Mouse (Mus musculus) neutrophil, adult 5-6 weeks (primary cell): ENCODE data around the gene Paqr7. TPM values are rescaled to one million over a fixed set of nuclear protein-coding genes. Genes with fewer than 3 reads are reported as not detected.

Experiments
- ATAC-seq: fragments of 151-379, 151-347 bp; 2 replicates; pipeline ENCODE4 v1.8.0; 2017; ENCODE audit warnings: mild to moderate bottlenecking, moderate TSS enrichment; ENCODE audit not compliant: insufficient number of reproducible peaks, poor library complexity, low FRiP score, severe bottlenecking; ENCODE audit errors: extremely low read depth
- total RNA-seq: library from RNA; stranded (forward); fragments of 200-1000 nt; gene quantifications from 2 replicates; pipeline ENCODE4 v1.2.3, GENCODE M21; 2017

The Paqr7 gene
- total RNA-seq, 1 experiment from 2014 or later, result 3.5 TPM

DNA sequence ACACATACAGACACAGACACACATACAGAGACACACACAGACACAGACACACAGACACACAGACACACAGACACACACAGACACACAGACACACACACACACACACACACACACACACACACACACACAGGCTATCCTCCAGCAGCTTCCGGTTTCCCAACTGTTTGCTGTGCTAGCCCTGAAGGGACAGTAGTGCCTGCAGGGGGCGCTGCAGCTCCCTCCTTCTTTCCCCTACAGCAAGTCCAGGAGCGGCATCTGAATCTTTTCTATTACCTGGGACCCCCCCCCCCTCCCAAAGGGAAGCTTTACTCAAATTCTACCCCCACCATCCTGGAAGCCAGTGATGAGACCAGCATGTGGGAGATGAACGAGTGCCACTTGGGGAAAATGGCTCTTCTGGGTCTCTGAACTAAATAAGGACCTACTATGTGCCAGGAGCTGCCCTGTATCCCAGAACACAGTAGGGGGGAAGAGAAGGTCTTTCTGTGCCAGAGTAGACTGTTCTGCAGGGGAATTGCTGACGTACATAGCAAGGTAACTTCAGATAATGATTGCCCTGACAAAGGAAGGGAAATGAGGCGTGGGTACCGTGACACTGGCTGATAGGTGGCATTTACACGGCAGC lies 59.6 kb downstream of the Paqr7 start:
- ATAC-seq, result no peak; the same call in 1 of the 2 replicates

DNA sequence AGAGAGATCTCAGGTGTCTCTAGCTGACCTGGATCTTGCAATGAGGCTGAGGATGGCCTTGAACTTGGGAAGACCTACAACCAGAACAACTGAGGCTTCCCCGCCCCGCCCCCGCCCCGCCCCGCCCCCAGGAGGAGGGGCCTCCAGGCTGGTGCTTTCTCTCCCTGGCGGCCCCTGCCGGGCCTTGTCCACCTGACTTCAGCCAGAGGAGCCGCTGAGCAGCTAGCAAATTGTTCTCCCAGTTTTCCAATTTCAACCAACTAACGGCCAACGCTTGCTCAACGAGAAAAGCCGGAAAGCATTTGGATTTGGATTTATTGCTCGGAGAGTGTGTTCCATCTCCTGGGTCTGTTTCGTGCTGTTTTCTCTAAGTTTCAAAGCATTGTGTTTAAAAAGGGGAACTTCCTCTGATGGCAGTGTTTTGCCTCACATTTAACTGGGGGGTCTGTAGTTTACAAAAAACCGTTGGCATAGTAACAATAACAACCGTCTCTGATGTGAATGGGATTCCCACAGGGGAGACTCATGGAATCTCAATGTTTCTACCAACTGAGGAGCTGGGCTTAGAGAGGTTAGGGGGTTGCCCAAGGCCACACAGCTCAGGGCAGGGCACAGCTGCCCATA lies 61.2 kb downstream of the Paqr7 start:
- ATAC-seq, result peak; percentile 26

DNA sequence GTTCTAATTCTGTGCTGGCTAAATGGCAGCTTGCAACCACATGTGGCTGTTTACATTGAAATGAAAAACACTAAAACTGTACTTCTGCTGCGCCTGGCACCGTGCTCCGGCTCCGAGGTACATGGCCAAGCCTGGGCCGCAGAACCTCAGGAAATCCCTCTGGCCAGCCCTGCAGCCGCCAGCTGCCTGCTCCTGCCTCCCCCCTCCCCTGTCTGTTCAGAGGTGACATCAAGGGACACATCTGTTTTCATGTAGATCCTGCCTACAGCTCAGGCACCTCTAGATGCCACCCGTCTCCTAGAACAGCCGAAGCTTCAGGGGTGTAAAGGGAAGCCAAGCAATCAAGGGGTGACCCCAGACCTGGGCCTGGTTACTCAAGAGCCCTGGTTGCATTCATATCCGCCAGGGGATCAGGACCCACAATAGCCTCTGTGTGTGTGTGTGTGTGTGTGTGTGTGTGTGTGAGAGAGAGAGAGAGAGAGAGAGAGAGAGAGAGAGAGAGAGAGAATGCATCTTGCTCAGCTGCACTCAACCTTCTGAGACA lies 62.1 kb downstream of the Paqr7 start:
- ATAC-seq, result no peak

DNA sequence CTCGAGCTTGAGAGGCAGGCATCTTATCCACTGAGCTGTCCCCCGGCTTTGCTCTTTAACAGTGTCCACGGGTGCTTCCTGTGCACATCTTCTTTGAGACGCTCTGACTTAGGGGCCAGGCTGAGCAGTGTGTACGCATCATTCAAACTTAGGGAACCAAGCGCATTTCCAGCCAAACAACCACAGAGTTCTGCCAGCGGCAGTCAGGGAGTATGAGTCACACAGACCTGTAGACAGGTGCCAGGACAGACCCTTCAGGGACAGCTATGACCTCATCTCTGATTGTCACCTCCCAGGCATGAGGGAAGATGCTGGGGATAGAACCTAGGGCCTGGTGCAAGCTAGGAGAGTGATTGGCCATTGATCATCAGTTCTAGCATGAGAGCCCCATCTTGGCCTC lies 62.7 kb downstream of the Paqr7 start:
- ATAC-seq, result no peak

Other genes starting within 250 kb of the Paqr7 start
- not detected in 2 replicates for gene Gm30191, start 249.8 kb upstream of the Paqr7 start, total RNA-seq
- gene Grrp1, start 242.6 kb upstream of the Paqr7 start, total RNA-seq, result not detected in 2 replicates
- 15.5 and 18.7 TPM in 2 replicates for gene Pdik1l, start 208.8 kb upstream of the Paqr7 start, total RNA-seq
- gene Trim63, start 181.6 kb upstream of the Paqr7 start, total RNA-seq, result not detected in 2 replicates
- gene Slc30a2, start 153.5 kb upstream of the Paqr7 start, total RNA-seq, result not detected in 2 replicates
- gene Extl1, start 112.8 kb upstream of the Paqr7 start, total RNA-seq, result 0.86 and 1.3 TPM in 2 replicates
- gene Pafah2, start 100.4 kb upstream of the Paqr7 start, total RNA-seq, result 0.12 and 0.74 TPM in 2 replicates
- gene Stmn1, start 28.4 kb upstream of the Paqr7 start, total RNA-seq, result 9.9 and 16.6 TPM in 2 replicates
- not detected in 2 replicates for gene Aunip, start 14.3 kb downstream of the Paqr7 start, total RNA-seq
- gene Mtfr1l, start 38.7 kb downstream of the Paqr7 start, total RNA-seq, result 37.7 and 39.2 TPM in 2 replicates
- 44.2 and 44.3 TPM in 2 replicates for gene Selenon, start 55.5 kb downstream of the Paqr7 start, total RNA-seq
- 2.0 and 2.2 TPM in 2 replicates for gene Man1c1, start 207.6 kb downstream of the Paqr7 start, total RNA-seq